Mouse (Mus musculus) myocyte (in vitro differentiated cells): Measurements from ENCODE around the gene Aym1. TPM values are rescaled to one million over a fixed set of nuclear protein-coding genes. Genes with fewer than 3 reads are reported as not detected.
"Not testable (repeated sequence)": the region's sequence is repeated elsewhere in the genome, so short reads cannot be mapped to it uniquely, and the experiment has no call there.

Source experiments
- H3K27me3 ChIP-seq: one replicate; pipeline ENCODE4 v1.6.1; 2011; ENCODE audit not compliant: control insufficient read depth, insufficient read depth, insufficient read length
- H3K36me3 ChIP-seq: one replicate; pipeline ENCODE4 v1.6.1; 2011; ENCODE audit not compliant: control insufficient read depth, insufficient read depth
- H3K4me2 ChIP-seq: one replicate; pipeline ENCODE4 v1.6.1; 2011; ENCODE audit warnings: low read depth, control low read depth
- H3K4me3 ChIP-seq: one replicate; pipeline ENCODE4 v1.5.1; 2011; ENCODE audit warnings: mild to moderate bottlenecking, control low read depth, moderate library complexity
- H3K79me2 ChIP-seq: one replicate; pipeline ENCODE4 v1.6.1; 2011; ENCODE audit not compliant: control insufficient read depth, insufficient read depth
- H3ac ChIP-seq: one replicate; pipeline ENCODE4 v1.6.1; 2011; ENCODE audit not compliant: control insufficient read depth, insufficient read length
- CEBPB ChIP-seq: IDR thresholded peaks from 2 replicates; pipeline ENCODE4 v1.6.1; 2011; ENCODE audit warnings: mild to moderate bottlenecking, moderate library complexity; ENCODE audit not compliant: poor library complexity, insufficient read depth, severe bottlenecking
- E2F4 ChIP-seq: IDR thresholded peaks from one replicate; pipeline ENCODE4 v1.6.1; 2011; ENCODE audit warnings: mild to moderate bottlenecking, control low read depth, moderate library complexity; ENCODE audit not compliant: insufficient read depth
- MAX ChIP-seq: IDR thresholded peaks from one replicate; pipeline ENCODE4 v1.6.1; 2011; ENCODE audit warnings: low read depth, mild to moderate bottlenecking, control low read depth
- MYOD1 ChIP-seq, 3 experiments: IDR thresholded peaks; one replicate each; pipeline ENCODE4 v1.6.1; 2011; ENCODE audit warnings: control low read depth in 2 of 3, low read depth in 2 of 3, mild to moderate bottlenecking in 2 of 3, moderate library complexity in 1 of 3; ENCODE audit not compliant: insufficient read length in 2 of 3, control insufficient read depth in 1 of 3
- MYOG ChIP-seq, 3 experiments: IDR thresholded peaks; one replicate each; pipeline ENCODE4 v1.6.1; 2011; ENCODE audit warnings: control low read depth in 2 of 3, low read depth in 2 of 3, mild to moderate bottlenecking in 2 of 3; ENCODE audit not compliant: insufficient read length in 2 of 3, control insufficient read depth in 1 of 3, insufficient read depth in 1 of 3
- POLR2A ChIP-seq: IDR thresholded peaks from one replicate; pipeline ENCODE4 v1.6.1; 2011; ENCODE audit warnings: low read depth, mild to moderate bottlenecking, control low read depth, moderate library complexity; ENCODE audit not compliant: insufficient read length
- POLR2AphosphoS2 ChIP-seq: IDR thresholded peaks from one replicate; pipeline ENCODE4 v1.6.1; 2011; ENCODE audit warnings: low read depth, control low read depth; ENCODE audit not compliant: insufficient read length
- REST ChIP-seq: IDR thresholded peaks from one replicate; pipeline ENCODE4 v1.6.1; 2011; ENCODE audit warnings: mild to moderate bottlenecking, control low read depth, moderate library complexity; ENCODE audit not compliant: insufficient read depth, insufficient read length
- SRF ChIP-seq: IDR thresholded peaks from one replicate; pipeline ENCODE4 v1.6.1; 2011; ENCODE audit warnings: low read depth; ENCODE audit not compliant: control insufficient read depth, insufficient read length
- TCF12 ChIP-seq: IDR thresholded peaks from one replicate; pipeline ENCODE4 v1.6.1; 2011; ENCODE audit warnings: mild to moderate bottlenecking, control low read depth; ENCODE audit not compliant: poor library complexity, insufficient read depth, severe bottlenecking
- TCF3 ChIP-seq: IDR thresholded peaks from one replicate; pipeline ENCODE4 v1.6.1; 2011; ENCODE audit warnings: low read depth, control low read depth; ENCODE audit not compliant: insufficient read length
- USF1 ChIP-seq: IDR thresholded peaks from one replicate; pipeline ENCODE4 v1.6.1; 2011; ENCODE audit warnings: low read depth, mild to moderate bottlenecking, control low read depth, moderate library complexity
- polyA plus RNA-seq: library from polyadenylated mRNA; unstranded; fragments of >200 nt; fragmentation: generic; extraction: Trizol; gene quantifications from one replicate; pipeline ENCODE4 v1.2.1, GENCODE M21; 2012; ENCODE audit warnings: missing spikeins

Aym1 gene
- polyA plus RNA-seq, 1 experiment, result not detected

DNA sequence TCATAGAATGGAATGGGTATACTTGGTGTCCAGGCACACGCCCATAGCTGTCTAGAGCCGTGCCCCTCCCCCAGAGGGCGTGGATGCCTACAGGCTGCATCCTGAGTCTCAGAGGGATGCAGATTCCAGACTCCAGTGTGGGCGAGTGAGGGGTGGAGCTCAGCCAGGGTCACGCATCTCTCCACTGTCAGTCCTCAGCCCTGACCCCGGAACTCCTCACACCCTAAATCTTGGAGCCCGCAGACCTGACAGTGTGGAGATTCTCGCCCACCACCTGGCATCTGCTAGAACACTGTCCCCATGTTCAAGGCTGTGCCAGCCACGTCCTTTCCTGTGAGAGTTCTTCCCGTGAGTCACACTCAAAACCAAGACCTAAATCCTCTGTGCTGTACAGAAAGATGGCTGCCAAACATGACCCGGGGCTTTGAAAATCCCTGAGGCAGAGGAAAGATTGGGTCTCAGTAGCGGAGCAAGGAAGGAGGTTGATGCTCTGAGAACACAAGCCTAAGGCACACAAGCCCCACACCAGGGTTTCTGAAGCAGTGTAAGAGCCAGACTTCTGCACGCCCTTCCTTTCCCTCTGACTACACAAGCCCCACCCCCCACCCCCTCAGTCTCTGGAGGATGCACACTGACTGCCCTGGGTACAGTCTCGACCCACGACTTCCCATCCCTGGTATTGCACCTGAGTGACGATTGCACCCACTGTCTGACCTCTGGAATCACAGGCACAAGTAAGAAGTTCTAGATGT is 12.3 kb upstream of the Aym1 start:
- Histone ChIP-seq H3K4me2 (peak overlapping the region; percentile 18), H3ac (no peak overlapping the region), H3K4me3 (no peak overlapping the region), H3K36me3 (no peaks in the 10 kb centered on the region), H3K79me2 (no peaks in the 10 kb centered on the region), H3K27me3 (peaks cover 10% of the 10 kb centered on the region)
- TF ChIP-seq POLR2AphosphoS2 (no peak), USF1 (no peak), MAX (no peak), REST (no peak), POLR2A (no peak), TCF3 (no peak), MYOD1 (IDR thresholded peaks at IDR 0.05; ENCODE audit: control insufficient read depth in 1 of 3, insufficient read length in 2 of 3, low read depth in 2 of 3) (no peak), E2F4 (no peak), SRF (no peak), CEBPB (no peak)

DNA sequence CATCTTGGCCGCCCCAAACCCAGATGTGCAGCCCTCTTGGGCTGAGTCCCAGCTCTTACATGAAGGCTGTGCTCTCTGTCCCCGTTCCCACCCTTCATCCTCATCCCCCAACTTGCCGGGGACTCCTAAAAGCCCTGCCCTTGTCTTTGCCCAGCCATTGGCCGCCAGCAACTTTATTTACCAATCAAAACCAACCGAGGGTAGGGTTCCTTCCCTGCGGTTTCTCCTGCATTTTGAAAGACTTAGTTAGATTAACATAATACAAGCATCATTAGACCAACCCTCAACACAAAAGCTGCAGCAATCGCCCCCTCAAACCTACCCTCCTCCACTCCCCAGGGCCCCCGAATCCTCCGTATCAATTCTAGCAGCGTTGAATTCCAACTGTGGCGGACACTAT is 11.3 kb upstream of the Aym1 start:
- H3K79me2 ChIP-seq, result no peaks in the 10 kb centered on the region
- no peak overlapping the region for H3ac ChIP-seq
- no peaks in the 10 kb centered on the region for H3K36me3 ChIP-seq
- no peak for TF ChIP-seq MYOD1 (IDR thresholded peaks at IDR 0.05; ENCODE audit: control insufficient read depth in 1 of 3, insufficient read length in 2 of 3, low read depth in 2 of 3)
- TF ChIP-seq CEBPB, result no peak
- TF ChIP-seq TCF12, result no peak
- no peak overlapping the region for H3K4me3 ChIP-seq
- H3K4me2 ChIP-seq, result no peak overlapping the region
- H3K27me3 ChIP-seq, result peaks cover 8% of the 10 kb centered on the region

GRCm38 (mm10) chr5:113346651-113347050 is 10.4 kb upstream of the Aym1 start:
- H3K4me2 ChIP-seq, H3K27me3 ChIP-seq, H3ac ChIP-seq, H3K36me3 ChIP-seq, H3K79me2 ChIP-seq, H3K4me3 ChIP-seq: not testable (repeated sequence)

GRCm38 (mm10) chr5:113347593-113347992 is 9.5 kb upstream of the Aym1 start:
- peaks cover 3% of the 10 kb centered on the region for H3K27me3 ChIP-seq
- H3K36me3 ChIP-seq, result no peaks in the 10 kb centered on the region
- TF ChIP-seq USF1, result no peak
- no peak for TF ChIP-seq SRF
- TF ChIP-seq POLR2A, result no peak
- TF ChIP-seq E2F4, result no peak
- no peak for TF ChIP-seq CEBPB
- H3K79me2 ChIP-seq, result no peaks in the 10 kb centered on the region
- no peak overlapping the region for H3K4me3 ChIP-seq
- H3ac ChIP-seq, result no peak overlapping the region
- no peak overlapping the region for H3K4me2 ChIP-seq

GRCm38 (mm10) chr5:113348597-113348996 is 8.5 kb upstream of the Aym1 start:
- TF ChIP-seq REST (no peak), USF1 (no peak), TCF12 (no peak), E2F4 (no peak), SRF (no peak), MAX (no peak), MYOG (IDR thresholded peaks at IDR 0.05; ENCODE audit: control insufficient read depth in 1 of 3, insufficient read depth in 1 of 3, insufficient read length in 2 of 3, low read depth in 2 of 3) (no peak), POLR2AphosphoS2 (no peak)
- H3K79me2 ChIP-seq, result no peaks in the 10 kb centered on the region
- no peak overlapping the region for H3K4me3 ChIP-seq
- H3K4me2 ChIP-seq, result no peak overlapping the region
- peaks cover 11% of the 10 kb centered on the region for H3K27me3 ChIP-seq
- H3K36me3 ChIP-seq, result no peaks in the 10 kb centered on the region
- no peak overlapping the region for H3ac ChIP-seq

DNA sequence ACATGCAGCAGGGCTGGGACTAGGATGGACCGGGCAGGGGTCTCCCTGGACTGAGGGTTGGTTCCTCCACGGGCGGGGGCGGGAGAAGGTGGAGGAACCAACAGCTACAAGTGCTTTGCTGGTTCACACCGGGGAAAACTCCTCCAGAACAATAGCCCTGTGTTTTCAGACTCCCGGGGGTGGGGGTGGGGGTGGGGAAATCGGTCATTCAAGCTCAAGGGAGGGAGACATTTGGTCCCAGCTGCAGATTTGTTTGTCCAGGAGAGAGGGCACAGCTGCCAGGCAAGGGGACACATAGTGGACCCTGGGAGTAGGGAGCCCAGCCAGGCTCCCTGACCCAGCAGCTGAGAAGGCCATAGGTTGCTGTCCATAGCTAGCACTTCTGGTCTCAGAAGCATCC is 7.9 kb upstream of the Aym1 start:
- Histone ChIP-seq H3K4me2 (no peak overlapping the region), H3K36me3 (no peaks in the 10 kb centered on the region), H3ac (no peak overlapping the region), H3K27me3 (peaks cover 11% of the 10 kb centered on the region), H3K4me3 (no peak overlapping the region), H3K79me2 (no peaks in the 10 kb centered on the region)
- TF ChIP-seq CEBPB, result no peak
- TF ChIP-seq E2F4, result no peak
- no peak for TF ChIP-seq TCF12
- no peak for TF ChIP-seq USF1
- no peak for TF ChIP-seq TCF3
- TF ChIP-seq SRF, result no peak
- no peak for TF ChIP-seq MAX
- TF ChIP-seq MYOG (IDR thresholded peaks at IDR 0.05; ENCODE audit: control insufficient read depth in 1 of 3, insufficient read depth in 1 of 3, insufficient read length in 2 of 3, low read depth in 2 of 3), result no peak
- no peak for TF ChIP-seq POLR2A
- TF ChIP-seq MYOD1 (IDR thresholded peaks at IDR 0.05; ENCODE audit: control insufficient read depth in 1 of 3, insufficient read length in 2 of 3, low read depth in 2 of 3), result no peak
- no peak for TF ChIP-seq POLR2AphosphoS2
- no peak for TF ChIP-seq REST
